15 mouse cellular contexts compared by ENCODE assay signal in the genomic region with DNA sequence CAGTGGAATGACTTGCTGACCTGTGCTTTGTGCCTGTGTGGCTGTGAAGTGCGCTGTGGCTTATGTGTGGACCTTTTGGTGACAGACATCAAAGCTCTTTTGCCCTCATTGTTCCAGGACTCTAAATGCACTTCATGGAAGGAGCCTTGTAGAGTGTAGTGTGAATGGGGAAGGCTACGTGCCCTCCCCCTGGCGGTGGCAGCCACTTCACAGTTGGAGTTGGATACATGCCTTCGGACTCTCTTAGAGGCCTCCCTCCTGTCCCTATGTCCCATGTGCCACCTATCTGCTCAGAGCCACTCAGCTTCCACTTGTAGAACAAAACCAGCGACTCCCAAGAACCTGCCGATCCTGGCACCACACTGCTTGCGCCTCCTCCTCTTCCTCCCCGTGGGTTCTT. TPM values are rescaled to one million over a fixed set of nuclear protein-coding genes. Genes with fewer than 3 reads are reported as not detected.
A peak's percentile ranks its signal among the peaks of the same experiment; 100 is the strongest.
DNase-seq lines count a peak whose midpoint lies in the region; ATAC-seq and TF ChIP-seq lines count a peak whose summit lies in the region.
"Had no signal": no experiment of that assay in that cellular context is flagged by ENCODE, and none has a peak within 500 bp of the region (broad histone marks: within the 10 kb centered on the region; RNA-seq: fewer than 3 reads in every experiment).

No protein-coding gene starts in this region.

- peaks cover 40% of the 10 kb centered on the region for H3K4me1 ChIP-seq in cerebellum, adult 2 months (ENCODE audit: control insufficient read depth, insufficient read depth, low read length)
- H3K4me1 ChIP-seq in lung, embryonic 16.5 days (replicated peaks; ENCODE audit: control insufficient read depth, insufficient read depth, low read length) = peaks cover 7% of the 10 kb centered on the region; the same call in 1 of the 2 replicates
- H3K4me1 ChIP-seq in intestine, embryonic 15.5 days (replicated peaks) = peaks cover 16% of the 10 kb centered on the region

- ATAC-seq in lung, embryonic 16.5 days (ENCODE audit: low read depth) = peak; percentile 63; the same call in 1 of the 2 replicates
- ATAC-seq in intestine, embryonic 15.5 days = no peak
- ATAC-seq: forebrain, embryonic 15.5 days; liver, postnatal 0 days had no signal

- no peak overlapping the region for H3K9ac ChIP-seq in lung, embryonic 16.5 days (ENCODE audit: low read length)
- H3K9ac ChIP-seq in intestine, embryonic 15.5 days = no peak overlapping the region
- H3K9ac ChIP-seq: forebrain, embryonic 15.5 days; liver, postnatal 0 days had no signal

- intact Hi-C loops in gastrocnemius, postnatal 14 days (cut with DNase I; ENCODE audit: low total_unique reads) = no loop called here

- no peaks in the 10 kb centered on the region for H3K27me3 ChIP-seq in cerebellum, adult 2 months (ENCODE audit: control insufficient read depth, insufficient read depth, low read length)
- H3K27me3 ChIP-seq in lung, embryonic 16.5 days (ENCODE audit: control insufficient read depth, insufficient read depth, low read depth, low read length) = no peaks in the 10 kb centered on the region
- no peaks in the 10 kb centered on the region for H3K27me3 ChIP-seq in intestine, embryonic 15.5 days (replicated peaks)
- H3K27me3 ChIP-seq: CH12.LX; forebrain, embryonic 15.5 days had no signal

- H3K4me3 ChIP-seq in layer of hippocampus, adult 2 months = no peak overlapping the region
- no peak overlapping the region for H3K4me3 ChIP-seq in cerebellum, adult 2 months (replicated peaks; ENCODE audit: insufficient read depth, low read depth, low read length)
- H3K4me3 ChIP-seq in lung, embryonic 16.5 days (ENCODE audit: low read length) = no peak overlapping the region
- no peak overlapping the region for H3K4me3 ChIP-seq in intestine, embryonic 15.5 days (replicated peaks)
- H3K4me3 ChIP-seq: forebrain, embryonic 15.5 days had no signal

- no peak overlapping the region for H3K4me2 ChIP-seq in lung, embryonic 16.5 days (ENCODE audit: low read depth, low read length)
- no peak overlapping the region for H3K4me2 ChIP-seq in intestine, embryonic 15.5 days (replicated peaks)
- H3K4me2 ChIP-seq: forebrain, embryonic 15.5 days had no signal

- H3K9me3 ChIP-seq in lung, embryonic 16.5 days (ENCODE audit: control insufficient read depth, low read length) = no peaks in the 10 kb centered on the region
- H3K9me3 ChIP-seq in intestine, embryonic 15.5 days = no peaks in the 10 kb centered on the region
- H3K9me3 ChIP-seq: forebrain, embryonic 15.5 days had no signal

- no peak for TF ChIP-seq POLR2A in cerebellum, adult 2 months (IDR thresholded peaks at IDR 0.05; ENCODE audit: borderline replicate concordance, insufficient read depth, low read length)

- H3K27ac ChIP-seq in layer of hippocampus, adult 2 months = peak overlapping the region; percentile 59; the same call in 1 of the 2 replicates
- H3K27ac ChIP-seq in cerebellum, adult 2 months (ENCODE audit: insufficient read depth, low read length) = 0 out of 2 replicates have a peak overlapping the region, but pooled peaks have one; percentile 23
- 0 out of 2 replicates have a peak overlapping the region, but pooled peaks have one; percentile 25 for H3K27ac ChIP-seq in lung, embryonic 16.5 days (ENCODE audit: low read length)
- no peak overlapping the region for H3K27ac ChIP-seq in intestine, embryonic 15.5 days
- H3K27ac ChIP-seq: forebrain, embryonic 15.5 days had no signal

- H3K36me3 ChIP-seq in lung, embryonic 16.5 days (ENCODE audit: control insufficient read depth, insufficient read depth, low read length) = no peaks in the 10 kb centered on the region
- H3K36me3 ChIP-seq in intestine, embryonic 15.5 days = no peaks in the 10 kb centered on the region
- H3K36me3 ChIP-seq: forebrain, embryonic 15.5 days had no signal

- WGBS in cerebellum, adult 2 months = 32% methylated on average over 8 of the region's 8 CpGs
- 66% methylated on average over 8 of the region's 8 CpGs for WGBS in lung, embryonic 16.5 days
- WGBS in intestine, embryonic 15.5 days = 89% methylated on average over 8 of the region's 8 CpGs

- TF ChIP-seq CTCF in layer of hippocampus, adult 2 months (conservative IDR thresholded peaks at IDR 0.05) = peak; percentile 58
- TF ChIP-seq CTCF in cerebellum, adult 2 months (IDR thresholded peaks at IDR 0.05; ENCODE audit: borderline replicate concordance, insufficient read depth, low read depth, low read length) = peak; percentile 52; the same call in 1 of the 2 replicates

- no peak for DNase-seq in layer of hippocampus, adult 2 months (ENCODE audit: low spot score in 2 of 2)
- DNase-seq in layer of hippocampus, postnatal 10 days (ENCODE audit: low spot score in 2 of 2) = no peak
- peak; percentile 56 for DNase-seq in cerebellum, adult 11 months
- DNase-seq in cerebellum, adult 2 months = peak; percentile 71 to 76
- DNase-seq in gastrocnemius, postnatal 14 days = no peak
- DNase-seq in gastrocnemius, adult 8-10 months (ENCODE audit: low spot score in 2 of 2) = no peak
- DNase-seq: adrenal gland, adult 2 months; gastrocnemius, postnatal 25 days; heart, postnatal 36 days; kidney, adult 2 months; liver, postnatal 0 days had no signal

RNA-seq across cellular contexts. Expression of gene Dnm2, which starts 9.1 kb away (rescaled TPM):
- total RNA-seq in layer of hippocampus, adult 2 months (2021) = 10 to 100 TPM; 58.0 to 69.6 TPM
- 10 to 100 TPM; 65.2 to 67.7 TPM for total RNA-seq in layer of hippocampus, postnatal 10 days (2021)
- 66.9 and 68.6 TPM in 2 replicates for polyA plus RNA-seq in cerebellum, adult 2 months (2012; rRNA removed)
- polyA plus RNA-seq in lung, embryonic 16.5 days (2015; fragmentation: Nextera tagmentation; extraction: Ambion mirVana) = 77.5 and 78.2 TPM in 2 replicates
- total RNA-seq in gastrocnemius, postnatal 14 days (2021) = 10 to 100 TPM; 47.8 to 48.0 TPM
- total RNA-seq in gastrocnemius, adult 8-10 months (2022) = 10 to 100 TPM; 29.3 to 39.1 (median 30.8) TPM
- 70.6 and 75.7 TPM in 2 replicates for polyA plus RNA-seq in intestine, embryonic 15.5 days (2015; fragmentation: Nextera tagmentation; extraction: Ambion mirVana)

RNA-seq across cellular contexts. Expression of gene Qtrt1, which starts 22.1 kb away (rescaled TPM):
- 10 to 100 TPM; 31.2 to 46.2 TPM for total RNA-seq in layer of hippocampus, adult 2 months (2021)
- total RNA-seq in layer of hippocampus, postnatal 10 days (2021) = 10 to 100 TPM; 34.2 to 42.0 TPM
- 37.5 and 39.5 TPM in 2 replicates for polyA plus RNA-seq in cerebellum, adult 2 months (2012; rRNA removed)
- polyA plus RNA-seq in lung, embryonic 16.5 days (2015; fragmentation: Nextera tagmentation; extraction: Ambion mirVana) = 37.3 and 37.5 TPM in 2 replicates
- 1 to 10 TPM; 5.5 to 8.1 TPM for total RNA-seq in gastrocnemius, postnatal 14 days (2021)
- total RNA-seq in gastrocnemius, adult 8-10 months (2022) = 1 to 10 TPM; 5.8 to 8.0 (median 6.2) TPM
- polyA plus RNA-seq in intestine, embryonic 15.5 days (2015; fragmentation: Nextera tagmentation; extraction: Ambion mirVana) = 57.0 and 60.5 TPM in 2 replicates

Comparison
In these comparisons a context has a peak if more than half of its experiments do, and no peak if none do; other contexts are left out.
1. DNase-seq: peak in cerebellum, adult 11 months (single experiment) and cerebellum, adult 2 months (2 of 2); none in layer of hippocampus, adult 2 months (0 of 2), layer of hippocampus, postnatal 10 days (0 of 2), gastrocnemius, postnatal 14 days (single experiment) and gastrocnemius, adult 8-10 months (0 of 2).